Mouse (Mus musculus) frontal cortex, adult (tissue): ENCODE results near the gene Gm21969.

Experiments
- ATAC-seq: cut with Nextera tagmentation; 2 replicates; pipeline ENCODE4 v1.9.2; 2017; ENCODE audit warnings: mild to moderate bottlenecking, moderate library complexity, mixed read lengths; ENCODE audit not compliant: low TSS enrichment

The Gm21969 gene

GRCm38 (mm10) chr4:139602357-139603244 is at the start of gene Gm21969:
Gm21969 (plus strand) TSS chr4:139603186.
- peak; percentile 51; the same call in 1 of the 2 replicates for ATAC-seq

- ATAC-seq = no peak
Observed at GRCm38 (mm10) chr4:139555235-139555634, 47.8 kb upstream of the Gm21969 start.

GRCm38 (mm10) chr4:139555951-139556350 is 47.0 kb upstream of the Gm21969 start:
- no peak for ATAC-seq

- peak; percentile 67; the same call in 1 of the 2 replicates for ATAC-seq
Observed at GRCm38 (mm10) chr4:139568361-139568760, 34.6 kb upstream of the Gm21969 start.

- ATAC-seq = no peak
Observed at GRCm38 (mm10) chr4:139570756-139571155, 32.2 kb upstream of the Gm21969 start.

- ATAC-seq = no peak
Observed at GRCm38 (mm10) chr4:139572928-139573512, 30.0 kb upstream of the Gm21969 start.

GRCm38 (mm10) chr4:139574156-139574798 is 28.7 kb upstream of the Gm21969 start:
- peak; percentile 91 for ATAC-seq

GRCm38 (mm10) chr4:139574799-139575672 is 27.9 kb upstream of the Gm21969 start:
- 0 out of 2 replicates have a peak, but pooled peaks have one; percentile 8 for ATAC-seq

- no peak for ATAC-seq
Observed at GRCm38 (mm10) chr4:139575673-139576003, 27.3 kb upstream of the Gm21969 start.

GRCm38 (mm10) chr4:139576251-139576880 is 26.6 kb upstream of the Gm21969 start:
- ATAC-seq = no peak

GRCm38 (mm10) chr4:139577006-139577405 is 26.0 kb upstream of the Gm21969 start:
- no peak for ATAC-seq

GRCm38 (mm10) chr4:139578389-139578788 is 24.6 kb upstream of the Gm21969 start:
- ATAC-seq = no peak

- ATAC-seq = no peak
Observed at GRCm38 (mm10) chr4:139579003-139579402, 24.0 kb upstream of the Gm21969 start.

- no peak for ATAC-seq
Observed at GRCm38 (mm10) chr4:139579466-139579865, 23.5 kb upstream of the Gm21969 start.

- no peak for ATAC-seq
Observed at GRCm38 (mm10) chr4:139580663-139581336, 22.2 kb upstream of the Gm21969 start.

- no peak for ATAC-seq
Observed at GRCm38 (mm10) chr4:139581427-139582051, 21.4 kb upstream of the Gm21969 start.

GRCm38 (mm10) chr4:139582346-139582745 is 20.6 kb upstream of the Gm21969 start:
- ATAC-seq = no peak

GRCm38 (mm10) chr4:139582903-139583302 is 20.1 kb upstream of the Gm21969 start:
- ATAC-seq = no peak

- ATAC-seq = no peak
Observed at GRCm38 (mm10) chr4:139583629-139584245, 19.2 kb upstream of the Gm21969 start.

- no peak for ATAC-seq
Observed at GRCm38 (mm10) chr4:139584704-139585103, 18.3 kb upstream of the Gm21969 start.
